Mouse (Mus musculus) embryo, embryonic 10 days (tissue): ENCODE data around the gene Ick.

Experiments used
- DNase-seq: peaks from one replicate; pipeline ENCODE4 v3.0.0-alpha.2; 2015; ENCODE audit warnings: low spot score

Ick gene

GRCm38 (mm10) chr9:78193902-78194597 is 85.1 kb downstream of the Ick start:
- peak; percentile 87 for DNase-seq

DNA sequence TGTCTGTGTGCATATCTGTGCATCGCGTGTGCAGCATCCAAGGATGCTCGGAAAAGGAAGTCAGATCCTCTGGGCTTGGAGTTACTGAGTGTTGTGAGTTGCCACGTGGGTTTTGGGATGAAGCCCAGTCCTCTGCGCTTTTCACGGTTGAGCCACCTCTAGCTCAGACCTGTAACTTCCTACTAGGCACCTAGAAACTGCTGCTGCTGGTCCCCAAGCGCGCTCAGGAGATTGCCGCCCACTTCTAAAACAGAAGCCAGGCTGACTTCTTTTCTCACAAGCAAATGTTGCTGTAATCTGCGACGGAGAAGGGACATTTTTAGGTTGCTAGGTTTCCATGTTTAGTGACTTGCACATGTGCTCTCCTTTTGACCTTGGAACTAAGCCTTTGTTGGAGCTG is 86.0 kb downstream of the Ick start:
- DNase-seq = no peak

DNA sequence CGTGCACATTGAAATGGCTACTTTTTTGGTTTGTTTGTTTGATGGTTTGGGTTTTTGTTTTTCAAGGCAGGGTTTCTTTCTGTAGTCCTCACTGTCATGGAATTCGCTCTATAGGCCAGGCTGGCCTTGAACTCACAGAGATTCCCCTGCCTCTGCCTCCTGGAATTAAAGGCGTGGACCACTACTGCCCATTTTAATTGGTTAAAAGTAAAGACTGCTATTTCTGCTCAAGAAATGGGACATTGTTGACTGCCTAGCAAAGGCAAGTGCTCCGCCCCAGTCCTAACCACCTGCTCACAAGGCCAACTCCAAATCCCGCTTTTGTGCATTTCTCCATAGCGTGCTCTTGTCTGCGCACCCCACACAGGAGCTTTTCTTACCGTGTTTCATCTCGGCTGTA is 88.8 kb downstream of the Ick start:
- no peak for DNase-seq

DNA sequence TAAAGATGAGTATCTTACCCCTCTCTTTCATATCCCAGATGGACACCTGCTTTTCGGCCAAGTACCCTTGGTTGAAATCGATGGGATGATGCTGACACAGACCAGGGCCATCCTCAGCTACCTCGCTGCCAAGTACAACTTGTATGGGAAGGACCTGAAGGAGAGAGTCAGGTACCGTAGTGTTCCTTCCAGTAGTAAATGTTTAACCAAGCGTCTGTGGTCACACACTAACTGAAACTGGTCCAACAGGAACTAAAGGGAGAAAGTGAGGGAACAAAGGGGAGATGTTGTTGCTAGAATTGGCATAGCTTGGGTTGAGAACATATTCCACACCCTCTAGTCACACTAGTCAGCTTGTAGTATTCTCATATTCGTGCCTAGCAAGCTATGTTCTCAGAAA is 95.2 kb downstream of the Ick start:
- no peak for DNase-seq

DNA sequence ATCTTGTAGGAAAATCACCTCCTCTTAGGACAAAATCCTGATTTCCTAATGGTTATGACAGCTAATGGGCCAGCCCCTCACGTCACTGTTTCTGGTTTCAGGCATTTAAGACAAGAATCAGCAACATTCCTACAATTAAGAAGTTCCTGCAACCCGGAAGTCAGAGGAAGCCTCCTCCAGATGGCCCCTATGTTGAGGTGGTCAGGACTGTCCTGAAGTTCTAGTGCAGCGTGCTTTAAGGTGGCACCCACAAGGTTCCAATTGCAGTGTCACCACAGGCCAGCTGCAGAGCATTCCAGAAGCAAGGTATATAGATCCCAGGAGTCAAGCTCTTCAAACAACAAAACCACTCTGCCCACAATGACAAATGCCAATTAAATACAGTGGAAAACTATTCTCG is 100.0 kb downstream of the Ick start:
- DNase-seq = no peak

- DNase-seq = no peak
Measured at GRCm38 (mm10) chr9:78210079-78210478, 101.1 kb downstream of the Ick start.

GRCm38 (mm10) chr9:78210821-78211220 is 101.8 kb downstream of the Ick start:
- no peak for DNase-seq

GRCm38 (mm10) chr9:78211521-78211920 is 102.5 kb downstream of the Ick start:
- DNase-seq = no peak

GRCm38 (mm10) chr9:78212341-78213049 is 103.5 kb downstream of the Ick start:
- DNase-seq = no peak

DNA sequence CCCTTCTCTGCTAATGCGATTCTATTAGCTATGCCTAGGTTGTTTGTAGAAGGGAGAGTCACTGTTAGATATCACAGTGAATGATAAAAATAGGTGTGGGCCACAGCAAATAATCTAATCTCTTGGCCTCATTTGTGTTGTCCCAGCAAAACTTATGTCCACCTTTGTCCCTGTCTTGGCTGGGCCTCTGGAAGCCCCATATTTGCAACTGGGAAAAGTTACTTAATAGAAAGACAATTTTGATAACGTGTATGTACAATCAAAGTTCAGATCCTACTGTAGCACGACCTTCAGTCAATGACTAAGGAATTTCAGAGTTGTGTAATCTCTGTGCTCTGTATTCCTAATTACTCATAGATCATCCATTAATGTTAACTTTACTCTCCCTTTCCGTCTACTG is 108.1 kb downstream of the Ick start:
- no peak for DNase-seq
